Mouse (Mus musculus): ENCODE data around the gene Gm21719. TPM values are rescaled to one million over a fixed set of nuclear protein-coding genes. Genes with fewer than 3 reads are reported as not detected.
"Not testable (repeated sequence)": the region's sequence is repeated elsewhere in the genome, so short reads cannot be mapped to it uniquely, and the experiment has no call there.

The Gm21719 gene
- total RNA-seq (2012; rRNA removed) (not detected in 2 replicates), total RNA-seq (2014; rRNA removed) (not detected in 2 replicates), polyA plus RNA-seq (2012; ENCODE audit: insufficient read length, low read depth) (not detected in 2 replicates)

DNA sequence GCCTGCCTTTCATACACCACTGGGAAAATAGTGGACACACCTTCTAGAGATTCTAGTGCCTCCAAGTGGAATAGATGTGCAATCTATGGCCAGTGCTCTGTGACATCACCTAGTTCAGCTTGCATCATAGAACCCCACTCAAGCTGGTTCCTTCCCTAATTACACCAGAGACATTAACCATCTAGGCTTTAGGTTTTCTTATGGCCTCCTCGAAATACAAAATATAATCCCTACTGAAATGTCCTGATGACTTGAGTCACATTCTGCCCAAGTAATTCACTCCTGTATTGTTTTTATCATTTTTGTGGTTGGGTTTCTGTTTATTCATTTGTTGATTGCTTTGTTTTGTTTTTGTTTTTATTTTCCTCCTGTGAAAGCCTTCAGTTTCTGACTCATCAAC lies at the start of gene Gm21719:
Gene Gm21719 (minus strand): TSS at position 101 of the 400 bp plus-strand sequence.
- H3K79me2 ChIP-seq (replicated peaks; ENCODE audit: control insufficient read depth, extremely low read depth, insufficient read depth, poor library complexity, severe bottlenecking); H3K27ac ChIP-seq (ENCODE audit: insufficient read depth, low read depth); H3K9me3 ChIP-seq (replicated peaks; ENCODE audit: low read length); H3K4me2 ChIP-seq (ENCODE audit: insufficient read depth, low read depth, poor library complexity, severe bottlenecking); in situ Hi-C loops (cut with MboI; ENCODE audit: low pct_ligation_motif_present, low pct_unique_long_range_greater_than_20kb, low sequenced_read_pairs); H3K27me3 ChIP-seq (replicated peaks); dilution Hi-C loops (cut with MboI; ENCODE audit: extremely low pct_ligation_motif_present, extremely low pct_unique_long_range_greater_than_20kb, low sequenced_read_pairs); H3K9ac ChIP-seq (ENCODE audit: insufficient read depth, low read depth); H3K36me3 ChIP-seq (replicated peaks in 1 of 2; ENCODE audit: control insufficient read depth in 1 of 2, insufficient read depth in 1 of 2, low read length in 1 of 2); H3K4me3 ChIP-seq (replicated peaks in 1 of 3; ENCODE audit: low read depth in 2 of 3, low read length in 2 of 3, poor library complexity in 1 of 3); DNase-seq (ENCODE audit: extremely low read depth); H3K4me1 ChIP-seq (ENCODE audit: control insufficient read depth in 1 of 2, insufficient read depth in 2 of 2): not testable (repeated sequence)

Other genes with a start within 250 kb of the Gm21719 start
- not detected in 2 replicates for gene Gm28919, start 99.3 kb downstream of the Gm21719 start, total RNA-seq (2012; rRNA removed)
- not detected in 2 replicates for gene Gm28919, start 99.3 kb downstream of the Gm21719 start, total RNA-seq (2014; rRNA removed)
- not detected in 2 replicates for gene Gm28919, start 99.3 kb downstream of the Gm21719 start, polyA plus RNA-seq (2012; ENCODE audit: insufficient read length, low read depth)
- gene Gm20830, start 235.4 kb upstream of the Gm21719 start, total RNA-seq (2012; rRNA removed): not detected in 2 replicates
- gene Gm20830, start 235.4 kb upstream of the Gm21719 start, total RNA-seq (2014; rRNA removed): not detected in 2 replicates
- not detected in 2 replicates for gene Gm20830, start 235.4 kb upstream of the Gm21719 start, polyA plus RNA-seq (2012; ENCODE audit: insufficient read length, low read depth)